Mouse (Mus musculus) ES-Bruce4 (cell line): Measurements from ENCODE around the gene Hspa12a.

Experiments used
- EP300 ChIP-seq: IDR thresholded peaks from 2 replicates; pipeline ENCODE4 v1.6.1; 2011; ENCODE audit warnings: low read depth, low read length; ENCODE audit not compliant: insufficient read depth
- POLR2A ChIP-seq: IDR thresholded peaks from one replicate; pipeline ENCODE4 v1.8.1; 2011; ENCODE audit warnings: low read length; ENCODE audit not compliant: insufficient read depth

DNA sequence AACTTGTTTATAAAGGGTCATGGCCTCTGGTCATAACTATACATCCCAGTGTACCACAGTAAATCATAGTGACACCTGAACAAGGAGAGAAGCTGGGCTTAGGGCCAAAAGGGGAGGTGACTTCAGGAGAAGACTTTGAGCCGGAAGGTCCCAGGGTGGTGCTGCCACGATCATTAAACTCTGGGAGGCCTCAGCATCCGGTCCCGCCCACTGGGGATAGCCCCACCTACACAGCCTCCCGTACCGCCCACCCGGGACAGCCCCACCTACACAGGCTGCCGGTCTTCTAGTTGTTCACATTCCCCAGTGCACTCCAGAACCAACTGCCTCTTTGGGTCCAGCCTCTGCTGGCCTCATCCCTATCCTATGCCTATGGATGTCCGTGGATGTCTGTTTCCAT, 184.0 kb downstream of the Hspa12a start, which contains the start of gene Pnliprp2:
- TF ChIP-seq EP300 (no peak), POLR2A (no peak)
